Mouse (Mus musculus): ENCODE results near the gene Malrd1. TPM values are rescaled to one million over a fixed set of nuclear protein-coding genes. Genes with fewer than 3 reads are reported as not detected.
"Not testable (repeated sequence)": the region's sequence is repeated elsewhere in the genome, so short reads cannot be mapped to it uniquely, and the experiment has no call there.

Gene Malrd1
- polyA plus RNA-seq, 1 experiment: 0.07 TPM

DNA sequence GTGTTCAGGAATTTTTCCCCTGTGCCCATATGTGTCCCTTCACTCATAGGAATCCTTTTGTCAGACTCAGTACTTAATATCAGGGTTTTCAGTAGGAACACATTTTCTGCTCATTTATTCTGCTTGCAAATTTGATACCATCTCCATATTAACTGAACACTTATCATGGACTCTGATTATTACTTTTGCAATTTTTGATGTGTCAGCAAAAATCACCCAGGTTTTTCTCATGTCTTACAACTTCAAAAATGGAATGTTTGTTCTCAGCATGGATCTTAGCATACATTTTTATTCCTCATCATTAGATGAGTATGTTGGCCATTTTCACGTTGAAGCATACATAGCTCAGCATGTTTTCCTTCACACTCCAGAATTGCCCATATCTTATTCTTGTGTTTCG, 258.5 kb downstream of the Malrd1 start:
- Histone ChIP-seq H3K4me3 (ENCODE audit: insufficient read depth, low read length) (no peak overlapping the region), H3K4me1 (ENCODE audit: control insufficient read depth, insufficient read depth, low read length) (no peaks in the 10 kb centered on the region), H3K27ac (ENCODE audit: insufficient read depth, low read length) (no peak overlapping the region)
- TF ChIP-seq POLR2A (IDR thresholded peaks at IDR 0.05; ENCODE audit: low read depth, low read length) (no peak), CTCF (IDR thresholded peaks at IDR 0.05; ENCODE audit: borderline replicate concordance, insufficient read depth, low read length) (no peak)

GRCm38 (mm10) chr2:15815724-15816123, 289.4 kb downstream of the Malrd1 start:
- Histone ChIP-seq H3K4me1 (ENCODE audit: control insufficient read depth, insufficient read depth, low read length) (no peaks in the 10 kb centered on the region), H3K4me3 (ENCODE audit: insufficient read depth, low read length) (no peak overlapping the region), H3K27ac (ENCODE audit: insufficient read depth, low read length) (no peak overlapping the region)
- TF ChIP-seq POLR2A (IDR thresholded peaks at IDR 0.05; ENCODE audit: low read depth, low read length): no peak
- no peak for TF ChIP-seq CTCF (IDR thresholded peaks at IDR 0.05; ENCODE audit: borderline replicate concordance, insufficient read depth, low read length)

- TF ChIP-seq CTCF (IDR thresholded peaks at IDR 0.05; ENCODE audit: borderline replicate concordance, insufficient read depth, low read length): no peak
- Histone ChIP-seq H3K27ac (ENCODE audit: insufficient read depth, low read length) (no peak overlapping the region), H3K4me3 (ENCODE audit: insufficient read depth, low read length) (no peak overlapping the region), H3K4me1 (ENCODE audit: control insufficient read depth, insufficient read depth, low read length) (no peaks in the 10 kb centered on the region)
Measured at GRCm38 (mm10) chr2:15869380-15869779, 343.1 kb downstream of the Malrd1 start.

GRCm38 (mm10) chr2:15893418-15894120, 367.3 kb downstream of the Malrd1 start:
- no peak overlapping the region for H3K4me3 ChIP-seq (ENCODE audit: insufficient read depth, low read length)
- TF ChIP-seq POLR2A (IDR thresholded peaks at IDR 0.05; ENCODE audit: low read depth, low read length) (no peak), CTCF (IDR thresholded peaks at IDR 0.05; ENCODE audit: borderline replicate concordance, insufficient read depth, low read length) (no peak)
- H3K4me1 ChIP-seq (ENCODE audit: control insufficient read depth, insufficient read depth, low read length): no peaks in the 10 kb centered on the region
- H3K27ac ChIP-seq (ENCODE audit: insufficient read depth, low read length): no peak overlapping the region

- TF ChIP-seq CTCF (IDR thresholded peaks at IDR 0.05; ENCODE audit: borderline replicate concordance, insufficient read depth, low read length): no peak
- no peak for TF ChIP-seq POLR2A (IDR thresholded peaks at IDR 0.05; ENCODE audit: low read depth, low read length)
- H3K4me3 ChIP-seq (ENCODE audit: insufficient read depth, low read length): no peak overlapping the region
- H3K4me1 ChIP-seq (ENCODE audit: control insufficient read depth, insufficient read depth, low read length): no peaks in the 10 kb centered on the region
- H3K27ac ChIP-seq (ENCODE audit: insufficient read depth, low read length): no peak overlapping the region
Measured at GRCm38 (mm10) chr2:15925432-15925831, 399.2 kb downstream of the Malrd1 start.

GRCm38 (mm10) chr2:15926041-15926440, 399.8 kb downstream of the Malrd1 start:
- Histone ChIP-seq H3K4me1 (ENCODE audit: control insufficient read depth, insufficient read depth, low read length) (no peaks in the 10 kb centered on the region), H3K4me3 (ENCODE audit: insufficient read depth, low read length) (no peak overlapping the region), H3K27ac (ENCODE audit: insufficient read depth, low read length) (no peak overlapping the region)
- TF ChIP-seq CTCF (IDR thresholded peaks at IDR 0.05; ENCODE audit: borderline replicate concordance, insufficient read depth, low read length): no peak
- TF ChIP-seq POLR2A (IDR thresholded peaks at IDR 0.05; ENCODE audit: low read depth, low read length): no peak

DNA sequence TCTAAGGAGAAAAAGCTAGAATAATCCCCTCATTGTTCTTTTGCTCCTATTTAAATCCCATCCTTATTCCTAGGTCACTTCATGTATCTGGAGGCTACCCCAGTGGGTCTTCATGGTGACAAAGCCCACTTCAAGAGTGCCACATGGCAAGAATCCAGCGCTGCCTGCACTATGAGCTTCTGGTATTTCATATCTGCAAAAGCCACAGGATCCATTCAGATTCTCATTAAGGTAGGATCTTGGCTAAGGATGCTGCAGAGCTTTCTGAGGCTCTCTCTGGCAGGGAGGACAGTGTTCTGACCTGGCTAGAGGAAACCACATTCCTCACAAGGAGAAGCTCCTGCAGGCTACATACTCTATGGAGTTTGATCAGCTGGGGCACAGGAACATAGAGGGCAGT, 405.2 kb downstream of the Malrd1 start:
- Histone ChIP-seq H3K4me1 (ENCODE audit: control insufficient read depth, insufficient read depth, low read length) (no peaks in the 10 kb centered on the region), H3K4me3 (ENCODE audit: insufficient read depth, low read length) (no peak overlapping the region), H3K27ac (ENCODE audit: insufficient read depth, low read length) (no peak overlapping the region)
- TF ChIP-seq POLR2A (IDR thresholded peaks at IDR 0.05; ENCODE audit: low read depth, low read length) (no peak), CTCF (IDR thresholded peaks at IDR 0.05; ENCODE audit: borderline replicate concordance, insufficient read depth, low read length) (no peak)

DNA sequence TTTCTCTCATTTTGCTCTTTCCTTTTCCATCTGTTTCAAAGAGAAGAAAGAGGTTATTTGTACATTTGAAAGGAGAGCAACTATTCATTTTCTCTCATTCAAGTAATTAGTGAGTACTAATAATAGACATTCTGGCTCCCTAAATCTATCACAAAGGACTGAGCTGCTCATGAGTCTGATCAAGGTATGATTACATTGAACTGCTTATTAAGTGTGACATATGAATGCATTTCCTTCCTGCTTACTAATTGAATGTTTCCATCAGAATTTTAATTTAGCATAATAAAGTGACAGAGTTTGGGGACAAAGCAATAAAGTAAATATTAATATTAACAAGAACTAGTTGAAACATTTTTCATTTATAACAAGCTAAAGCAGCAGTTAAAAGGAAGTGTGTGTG, 405.6 kb downstream of the Malrd1 start:
- Histone ChIP-seq H3K4me1 (ENCODE audit: control insufficient read depth, insufficient read depth, low read length) (no peaks in the 10 kb centered on the region), H3K27ac (ENCODE audit: insufficient read depth, low read length) (no peak overlapping the region), H3K4me3 (ENCODE audit: insufficient read depth, low read length) (no peak overlapping the region)
- TF ChIP-seq POLR2A (IDR thresholded peaks at IDR 0.05; ENCODE audit: low read depth, low read length) (no peak), CTCF (IDR thresholded peaks at IDR 0.05; ENCODE audit: borderline replicate concordance, insufficient read depth, low read length) (no peak)

DNA sequence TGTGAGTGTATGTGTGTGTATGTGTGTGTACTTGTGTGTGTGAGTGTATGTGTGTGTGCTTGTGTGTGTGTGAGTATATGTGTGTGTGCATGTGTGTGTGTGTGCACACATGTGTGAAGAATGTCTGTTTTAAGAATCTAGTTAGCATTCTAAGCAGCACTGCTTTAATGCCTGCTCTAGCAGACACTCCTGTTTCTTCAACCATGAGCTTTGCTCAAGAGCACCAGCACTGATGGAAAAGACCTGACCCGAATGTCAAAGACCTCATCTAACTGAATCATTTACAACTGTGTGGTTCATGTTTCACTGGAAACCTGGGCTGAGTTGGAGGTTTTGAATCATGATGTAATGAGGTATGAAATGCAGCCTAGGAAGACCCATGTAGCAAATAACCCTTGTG, 406.1 kb downstream of the Malrd1 start:
- TF ChIP-seq CTCF (IDR thresholded peaks at IDR 0.05; ENCODE audit: borderline replicate concordance, insufficient read depth, low read length) (no peak), POLR2A (IDR thresholded peaks at IDR 0.05; ENCODE audit: low read depth, low read length) (no peak)
- Histone ChIP-seq H3K27ac (ENCODE audit: insufficient read depth, low read length) (no peak overlapping the region), H3K4me3 (ENCODE audit: insufficient read depth, low read length) (no peak overlapping the region), H3K4me1 (ENCODE audit: control insufficient read depth, insufficient read depth, low read length) (no peaks in the 10 kb centered on the region)

- Histone ChIP-seq H3K4me1 (ENCODE audit: control insufficient read depth, insufficient read depth, low read length) (no peaks in the 10 kb centered on the region), H3K27ac (ENCODE audit: insufficient read depth, low read length) (no peak overlapping the region), H3K4me3 (ENCODE audit: insufficient read depth, low read length) (no peak overlapping the region)
- TF ChIP-seq CTCF (IDR thresholded peaks at IDR 0.05; ENCODE audit: borderline replicate concordance, insufficient read depth, low read length) (no peak), POLR2A (IDR thresholded peaks at IDR 0.05; ENCODE audit: low read depth, low read length) (no peak)
Measured at GRCm38 (mm10) chr2:16002925-16003324, 476.6 kb downstream of the Malrd1 start.

GRCm38 (mm10) chr2:16017046-16017445, 490.8 kb downstream of the Malrd1 start:
- not testable (repeated sequence) for H3K27ac ChIP-seq (ENCODE audit: insufficient read depth, low read length); H3K4me1 ChIP-seq (ENCODE audit: control insufficient read depth, insufficient read depth, low read length); H3K4me3 ChIP-seq (ENCODE audit: insufficient read depth, low read length)

DNA sequence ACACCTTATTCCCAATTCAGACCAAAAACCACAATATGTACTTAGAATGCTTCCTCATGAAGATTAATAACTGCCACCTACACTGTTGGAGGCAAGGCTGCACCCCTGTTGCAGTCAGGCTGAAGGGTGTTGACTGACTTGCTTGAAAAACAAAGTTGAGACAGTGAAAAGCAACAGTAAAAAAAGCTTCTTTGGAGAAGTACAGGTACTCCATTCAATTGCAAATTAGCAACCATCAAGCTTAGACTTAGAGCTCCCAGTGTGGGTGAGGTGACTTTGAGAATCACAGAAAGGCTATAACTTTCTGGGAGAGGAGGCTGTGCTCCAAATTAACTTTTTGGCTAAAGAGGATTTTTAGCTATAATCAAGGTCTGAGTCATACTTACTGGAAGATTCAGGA, 491.4 kb downstream of the Malrd1 start:
- not testable (repeated sequence) for H3K4me3 ChIP-seq (ENCODE audit: insufficient read depth, low read length); H3K4me1 ChIP-seq (ENCODE audit: control insufficient read depth, insufficient read depth, low read length); H3K27ac ChIP-seq (ENCODE audit: insufficient read depth, low read length)
